Mouse (Mus musculus): ENCODE results near the gene Gm36028. TPM values are rescaled to one million over a fixed set of nuclear protein-coding genes. Genes with fewer than 3 reads are reported as not detected.

Gene Gm36028
- total RNA-seq (2021): under 1 TPM; 0.44 to 0.53 TPM

GRCm38 (mm10) chr16:37861029-37861428 is at the start of gene Gm36028:
TSS of gene Gm36028 (minus strand) at chr16:37861146.
- DNase-seq (ENCODE audit: low spot score): no peak
- intact Hi-C loops (cut with DNase I): no loop called here

- DNase-seq (ENCODE audit: low spot score): no peak
- intact Hi-C loops (cut with DNase I): no loop called here
These were observed 45.5 kb upstream of the Gm36028 start for GRCm38 (mm10) chr16:37906456-37906855.

GRCm38 (mm10) chr16:37901318-37901717 is 40.4 kb upstream of the Gm36028 start:
- no peak for DNase-seq (ENCODE audit: low spot score)
- intact Hi-C loops (cut with DNase I): no loop called here

GRCm38 (mm10) chr16:37899357-37899756 is 38.4 kb upstream of the Gm36028 start:
- no peak for DNase-seq (ENCODE audit: low spot score)
- intact Hi-C loops (cut with DNase I): loop anchor here (10.0 kb wide), 1 partner anchor 465 kb away; the partner anchor contains the start of gene Popdc2

- intact Hi-C loops (cut with DNase I): loop anchor here (10.0 kb wide), 1 partner anchor 466 kb away; the partner anchor contains the start of gene Popdc2
These were observed 37.8 kb upstream of the Gm36028 start for GRCm38 (mm10) chr16:37898790-37899189.

GRCm38 (mm10) chr16:37893942-37894341 is 33.0 kb upstream of the Gm36028 start:
- no peak for DNase-seq (ENCODE audit: low spot score)
- intact Hi-C loops (cut with DNase I): loop anchor here (10.0 kb wide), 1 partner anchor 471 kb away; the partner anchor contains the start of gene Popdc2

More at GRCm38 (mm10) chr16:37898790-37899189, 37.8 kb upstream of the Gm36028 start:
- no peak for DNase-seq (ENCODE audit: low spot score)

- no peak for DNase-seq (ENCODE audit: low spot score)
- intact Hi-C loops (cut with DNase I): loop anchor here (10.0 kb wide), 1 partner anchor 471 kb away; the partner anchor contains the start of gene Popdc2
These were observed 32.4 kb upstream of the Gm36028 start for GRCm38 (mm10) chr16:37893381-37893780.

GRCm38 (mm10) chr16:37892667-37893066 is 31.7 kb upstream of the Gm36028 start:
- intact Hi-C loops (cut with DNase I): loop anchor here (10.0 kb wide), 1 partner anchor 472 kb away; the partner anchor contains the start of gene Popdc2
- no peak for DNase-seq (ENCODE audit: low spot score)

GRCm38 (mm10) chr16:37888986-37889385 is 28.0 kb upstream of the Gm36028 start:
- no peak for DNase-seq (ENCODE audit: low spot score)
- intact Hi-C loops (cut with DNase I): no loop called here

- no peak for DNase-seq (ENCODE audit: low spot score)
- intact Hi-C loops (cut with DNase I): no loop called here
These were observed 20.2 kb upstream of the Gm36028 start for GRCm38 (mm10) chr16:37881168-37881567.

GRCm38 (mm10) chr16:37879750-37880419 is 18.9 kb upstream of the Gm36028 start:
- intact Hi-C loops (cut with DNase I): no loop called here
- DNase-seq (ENCODE audit: low spot score): no peak

- DNase-seq (ENCODE audit: low spot score): no peak
These were observed 18.1 kb upstream of the Gm36028 start for GRCm38 (mm10) chr16:37878951-37879505.

GRCm38 (mm10) chr16:37877406-37877805 is 16.5 kb upstream of the Gm36028 start:
- intact Hi-C loops (cut with DNase I): loop anchor here (2.0 kb wide), 1 partner anchor 13 kb away; no protein-coding TSS in a partner anchor
- no peak for DNase-seq (ENCODE audit: low spot score)

More at GRCm38 (mm10) chr16:37878951-37879505, 18.1 kb upstream of the Gm36028 start:
- intact Hi-C loops (cut with DNase I): no loop called here

GRCm38 (mm10) chr16:37874501-37875235 is 13.7 kb upstream of the Gm36028 start:
- intact Hi-C loops (cut with DNase I): loop anchor here (5.0 kb wide), 1 partner anchor 57 kb away; no protein-coding TSS in a partner anchor
- no peak for DNase-seq (ENCODE audit: low spot score)

GRCm38 (mm10) chr16:37871112-37871715 is 10.3 kb upstream of the Gm36028 start:
- no peak for DNase-seq (ENCODE audit: low spot score)
- intact Hi-C loops (cut with DNase I): loop anchor here (5.0 kb wide), 1 partner anchor 54 kb away; no protein-coding TSS in a partner anchor

- no peak for DNase-seq (ENCODE audit: low spot score)
- intact Hi-C loops (cut with DNase I): loop anchor here (5.0 kb wide), 2 partner anchors 52 to 223 kb away; no protein-coding TSS in a partner anchor
These were observed 8.7 kb upstream of the Gm36028 start for GRCm38 (mm10) chr16:37869470-37870231.

- intact Hi-C loops (cut with DNase I): loop anchor here (1.0 to 5.0 kb wide), 2 partner anchors 18 to 224 kb away; no protein-coding TSS in a partner anchor
- DNase-seq (ENCODE audit: low spot score): no peak
These were observed 7.8 kb upstream of the Gm36028 start for GRCm38 (mm10) chr16:37868506-37869469.
